Mouse (Mus musculus) C2C12 (cell line): ENCODE results near the gene Asb18.

ENCODE experiments used
- CEBPB ChIP-seq: IDR thresholded peaks from one replicate; pipeline ENCODE4 v1.6.1; 2011; ENCODE audit warnings: low read depth, mild to moderate bottlenecking, control low read depth, moderate library complexity
- CTCF ChIP-seq: IDR thresholded peaks from one replicate; pipeline ENCODE4 v1.5.1; 2011; ENCODE audit not compliant: control insufficient read depth, insufficient read depth, insufficient read length
- MAX ChIP-seq: IDR thresholded peaks from one replicate; pipeline ENCODE4 v1.6.1; 2011; ENCODE audit warnings: mild to moderate bottlenecking, control low read depth
- MYOD1 ChIP-seq: IDR thresholded peaks from one replicate; pipeline ENCODE4 v1.6.1; 2011; ENCODE audit warnings: low read depth; ENCODE audit not compliant: control insufficient read depth, insufficient read length
- MYOG ChIP-seq: IDR thresholded peaks from one replicate; pipeline ENCODE4 v1.6.1; 2011; ENCODE audit not compliant: control insufficient read depth, insufficient read length; ENCODE audit errors: extremely low read depth
- USF1 ChIP-seq: IDR thresholded peaks from one replicate; pipeline ENCODE4 v1.6.1; 2011; ENCODE audit warnings: low read depth, mild to moderate bottlenecking, control low read depth, moderate library complexity

- TF ChIP-seq CTCF: no peak
- TF ChIP-seq USF1: no peak
- TF ChIP-seq MAX: no peak
- TF ChIP-seq CEBPB: no peak
- no peak for TF ChIP-seq MYOD1
- TF ChIP-seq MYOG: no peak
Observed at GRCm38 (mm10) chr1:90013273-90013672, 1.2 kb downstream of the Asb18 start.
